Mouse (Mus musculus): ENCODE data around the gene Setd3.

- TF ChIP-seq CTCF (IDR thresholded peaks at IDR 0.05; ENCODE audit: low read depth) (no peak), EP300 (IDR thresholded peaks at IDR 0.05; ENCODE audit: low read depth) (no peak)
These were observed 106.2 kb downstream of the Setd3 start for GRCm38 (mm10) chr12:108072907-108073306.
